Mouse (Mus musculus): ENCODE data around the gene Pex7.

DNA sequence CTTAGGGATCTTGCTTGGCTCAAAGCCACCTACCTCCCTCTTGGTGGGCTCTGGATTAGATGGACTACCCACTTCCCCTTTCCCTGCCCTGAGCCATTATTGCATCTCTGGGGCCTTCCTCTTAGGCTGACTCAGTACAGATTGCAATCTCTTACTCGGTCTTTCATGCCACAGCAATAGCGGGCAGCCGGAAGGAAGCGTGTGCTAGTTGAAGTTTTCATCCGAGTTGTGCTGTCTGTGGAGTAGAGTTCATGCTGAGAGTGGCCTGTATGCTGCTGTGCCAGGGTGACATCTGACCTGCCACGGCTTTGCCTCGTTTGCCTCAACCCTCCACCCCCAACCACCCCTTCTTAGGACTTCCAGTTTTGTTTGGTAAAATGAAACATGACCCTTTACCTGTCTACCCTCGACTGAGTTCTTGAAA, 31.8 kb upstream of the Pex7 start:
- TF ChIP-seq POLR2A (IDR thresholded peaks at IDR 0.05; ENCODE audit: insufficient read depth, low read length) (no peak), EP300 (IDR thresholded peaks at IDR 0.05; ENCODE audit: insufficient read depth, low read depth, low read length) (no peak)

All from ES-Bruce4 (cell line).